Comparison of ENCODE assay signal across 14 mouse cellular contexts in genomic region chr12:79455061-79455847, GRCm38 (mm10).
DNase-seq lines count a peak whose midpoint lies in the region; ATAC-seq and TF ChIP-seq lines count a peak whose summit lies in the region.
"Had no signal": no experiment of that assay in that cellular context is flagged by ENCODE, and none has a peak within 500 bp of the region (broad histone marks: within the 10 kb centered on the region; RNA-seq: fewer than 3 reads in every experiment).

No protein-coding gene starts in this region.

- H3K27me3 ChIP-seq in kidney, embryonic 16.5 days (ENCODE audit: insufficient read depth, low read length) = no peaks in the 10 kb centered on the region
- H3K27me3 ChIP-seq in embryonic facial prominence, embryonic 10.5 days (replicated peaks; ENCODE audit: low read depth, poor library complexity, severe bottlenecking) = no peaks in the 10 kb centered on the region
- H3K27me3 ChIP-seq in embryonic facial prominence, embryonic 14.5 days (replicated peaks; ENCODE audit: control insufficient read depth, insufficient read depth, low read length) = no peaks in the 10 kb centered on the region
- H3K27me3 ChIP-seq in limb, embryonic 14.5 days (ENCODE audit: control insufficient read depth, insufficient read depth, low read length) = no peaks in the 10 kb centered on the region
- H3K27me3 ChIP-seq: hindbrain, embryonic 13.5 days had no signal

- no peak overlapping the region for H3K4me2 ChIP-seq in kidney, embryonic 16.5 days (replicated peaks; ENCODE audit: low read depth, low read length)
- 0 out of 2 replicates have a peak overlapping the region, but pooled peaks have one; percentile 15 for H3K4me2 ChIP-seq in embryonic facial prominence, embryonic 14.5 days (ENCODE audit: low read depth, low read length)
- H3K4me2 ChIP-seq in limb, embryonic 14.5 days (replicated peaks; ENCODE audit: low read depth, low read length, severe bottlenecking) = no peak overlapping the region
- H3K4me2 ChIP-seq: heart, embryonic 11.5 days; hindbrain, embryonic 13.5 days had no signal

- no peaks in the 10 kb centered on the region for H3K9me3 ChIP-seq in kidney, embryonic 16.5 days (ENCODE audit: low read length)
- H3K9me3 ChIP-seq in embryonic facial prominence, embryonic 10.5 days = no peaks in the 10 kb centered on the region
- no peaks in the 10 kb centered on the region for H3K9me3 ChIP-seq in embryonic facial prominence, embryonic 14.5 days (ENCODE audit: control insufficient read depth, low read length)
- no peaks in the 10 kb centered on the region for H3K9me3 ChIP-seq in limb, embryonic 14.5 days (ENCODE audit: control insufficient read depth, low read length)
- H3K9me3 ChIP-seq: hindbrain, embryonic 13.5 days had no signal

- H3K27ac ChIP-seq in kidney, embryonic 16.5 days (ENCODE audit: low read length) = peak overlapping the region; percentile 79
- peak overlapping the region; percentile 55; the same call in 1 of the 2 replicates for H3K27ac ChIP-seq in embryonic facial prominence, embryonic 10.5 days (replicated peaks)
- peak overlapping the region; percentile 70 for H3K27ac ChIP-seq in embryonic facial prominence, embryonic 14.5 days (replicated peaks; ENCODE audit: low read depth, low read length)
- H3K27ac ChIP-seq in limb, embryonic 14.5 days (replicated peaks; ENCODE audit: low read depth, low read length) = peak overlapping the region; percentile 43; the same call in 1 of the 2 replicates
- H3K27ac ChIP-seq: hindbrain, embryonic 13.5 days had no signal

- WGBS in kidney, embryonic 16.5 days = 32% methylated on average over 12 of the region's 12 CpGs
- 69% methylated on average over 12 of the region's 12 CpGs for WGBS in embryonic facial prominence, embryonic 10.5 days
- 64% methylated on average over 12 of the region's 12 CpGs for WGBS in embryonic facial prominence, embryonic 14.5 days
- WGBS in limb, embryonic 14.5 days = 38% methylated on average over 12 of the region's 12 CpGs

- DNase-seq in kidney, adult 11 months = no peak
- no peak for DNase-seq in embryonic facial prominence, embryonic 10.5 days (ENCODE audit: low spot score)
- DNase-seq in embryonic facial prominence, embryonic 14.5 days (ENCODE audit: low spot score) = peak; percentile 70
- peak; percentile 9 for DNase-seq in limb, embryonic 14.5 days (ENCODE audit: low spot score)
- DNase-seq in liver = no peak
- DNase-seq in gastrocnemius, postnatal 10 days = no peak
- DNase-seq: adrenal gland, adult 8-10 months; cerebellum, postnatal 36 days; kidney, postnatal 10 days; lung, postnatal 4 days; spleen, adult 18-20 months had no signal

- H3K36me3 ChIP-seq in kidney, embryonic 16.5 days (ENCODE audit: insufficient read depth, low read length) = no peaks in the 10 kb centered on the region
- no peaks in the 10 kb centered on the region for H3K36me3 ChIP-seq in embryonic facial prominence, embryonic 10.5 days (replicated peaks)
- H3K36me3 ChIP-seq in embryonic facial prominence, embryonic 14.5 days (ENCODE audit: control insufficient read depth, insufficient read depth, low read length) = no peaks in the 10 kb centered on the region
- no peaks in the 10 kb centered on the region for H3K36me3 ChIP-seq in limb, embryonic 14.5 days (ENCODE audit: control insufficient read depth, insufficient read depth, low read length)
- H3K36me3 ChIP-seq: hindbrain, embryonic 13.5 days had no signal

- H3K4me1 ChIP-seq in kidney, embryonic 16.5 days (ENCODE audit: insufficient read depth, low read length) = peaks cover 17% of the 10 kb centered on the region
- H3K4me1 ChIP-seq in embryonic facial prominence, embryonic 10.5 days = peaks cover 21% of the 10 kb centered on the region
- H3K4me1 ChIP-seq in embryonic facial prominence, embryonic 14.5 days (ENCODE audit: control insufficient read depth, insufficient read depth, low read length) = peaks cover 11% of the 10 kb centered on the region
- peaks cover 14% of the 10 kb centered on the region for H3K4me1 ChIP-seq in limb, embryonic 14.5 days (ENCODE audit: control insufficient read depth, insufficient read depth, low read length)

- no peak for TF ChIP-seq POLR2A in limb, embryonic 14.5 days (IDR thresholded peaks at IDR 0.05; ENCODE audit: borderline replicate concordance, extremely low read depth, insufficient read depth, insufficient read length)

- peak; percentile 59 for ATAC-seq in kidney, embryonic 16.5 days (ENCODE audit: low FRiP score, low TSS enrichment)
- ATAC-seq in embryonic facial prominence, embryonic 14.5 days (ENCODE audit: low read depth) = peak; percentile 47; the same call in 1 of the 2 replicates
- ATAC-seq in limb, embryonic 14.5 days (ENCODE audit: low FRiP score, low read depth) = no peak

- H3K4me3 ChIP-seq in kidney, embryonic 16.5 days (ENCODE audit: low read length) = no peak overlapping the region
- no peak overlapping the region for H3K4me3 ChIP-seq in embryonic facial prominence, embryonic 10.5 days
- no peak overlapping the region for H3K4me3 ChIP-seq in embryonic facial prominence, embryonic 14.5 days (ENCODE audit: low read depth, low read length)
- no peak overlapping the region for H3K4me3 ChIP-seq in limb, embryonic 14.5 days (replicated peaks; ENCODE audit: low read length)
- H3K4me3 ChIP-seq: hindbrain, embryonic 13.5 days had no signal

- H3K9ac ChIP-seq in kidney, embryonic 16.5 days (replicated peaks; ENCODE audit: low read length) = peak overlapping the region; percentile 30
- H3K9ac ChIP-seq in embryonic facial prominence, embryonic 14.5 days (ENCODE audit: low read depth, low read length) = peak overlapping the region; percentile 34; the same call in 1 of the 2 replicates
- no peak overlapping the region for H3K9ac ChIP-seq in limb, embryonic 14.5 days (ENCODE audit: low read depth, low read length, severe bottlenecking)
- H3K9ac ChIP-seq: hindbrain, embryonic 13.5 days had no signal

Comparison
In these comparisons a context has a peak if more than half of its experiments do, and no peak if none do; other contexts are left out.
1. DNase-seq: peak in embryonic facial prominence, embryonic 14.5 days (single experiment) and limb, embryonic 14.5 days (single experiment); none in kidney, adult 11 months (single experiment), embryonic facial prominence, embryonic 10.5 days (single experiment), liver (single experiment) and gastrocnemius, postnatal 10 days (single experiment).
2. Peak in every context shown above with its lines, with median percentiles within 50 percentile points of each other: H3K27ac ChIP-seq.